Mouse (Mus musculus) embryonic facial prominence, embryonic 11.5 days (tissue): ENCODE data around the gene Ubl3. TPM values are rescaled to one million over a fixed set of nuclear protein-coding genes. Genes with fewer than 3 reads are reported as not detected.

Source experiments
- ATAC-seq: fragments of 200-750 bp; cut with Nextera tagmentation; replicated peaks from 2 replicates; pipeline ENCODE4 v1.8.0; 2017; ENCODE audit warnings: low read depth; ENCODE audit not compliant: insufficient number of reproducible peaks, low FRiP score, low TSS enrichment
- DNase-seq: peaks from one replicate; pipeline ENCODE4 v3.0.0-alpha.2; 2015; ENCODE audit warnings: low spot score
- H3K27ac ChIP-seq: fragments of 300-500 bp; sonication (generic); replicated peaks from 2 replicates; pipeline ENCODE4 v1.5.1; 2014; ENCODE audit warnings: mild to moderate bottlenecking, low read depth, low read length, control low read depth
- H3K27me3 ChIP-seq: fragments of 300-500 bp; sonication (generic); 2 replicates; pipeline ENCODE4 v1.6.1; 2014; ENCODE audit warnings: mild to moderate bottlenecking, low read length, moderate library complexity, mixed read lengths; ENCODE audit not compliant: control insufficient read depth, insufficient read depth
- H3K36me3 ChIP-seq: fragments of 300-500 bp; sonication (generic); replicated peaks from 2 replicates; pipeline ENCODE4 v1.6.1; 2014; ENCODE audit warnings: low read depth, mild to moderate bottlenecking, low read length, moderate library complexity, mixed read lengths; ENCODE audit not compliant: control insufficient read depth, insufficient read depth
- H3K4me1 ChIP-seq: fragments of 300-500 bp; sonication (generic); 2 replicates; pipeline ENCODE4 v1.6.1; 2014; ENCODE audit warnings: low read length, mixed read lengths; ENCODE audit not compliant: control insufficient read depth, insufficient read depth
- H3K4me2 ChIP-seq: fragments of 300-500 bp; sonication (generic); 2 replicates; pipeline ENCODE4 v1.6.1; 2014; ENCODE audit warnings: low read depth, mild to moderate bottlenecking, control low read depth, low read length, moderate library complexity
- H3K4me3 ChIP-seq: fragments of 300-500 bp; sonication (generic); 2 replicates; pipeline ENCODE4 v1.5.1; 2014; ENCODE audit warnings: low read depth, low read length, control low read depth
- H3K9ac ChIP-seq: fragments of 300-500 bp; sonication (generic); replicated peaks from 2 replicates; pipeline ENCODE4 v1.6.1; 2014; ENCODE audit warnings: mild to moderate bottlenecking, control low read depth, low read length
- H3K9me3 ChIP-seq: fragments of 300-500 bp; sonication (generic); replicated peaks from 2 replicates; pipeline ENCODE4 v1.6.1; 2016; ENCODE audit warnings: mild to moderate bottlenecking, low read length, inconsistent platforms, mixed read lengths; ENCODE audit not compliant: control insufficient read depth
- WGBS: fragments of 180-500 bp; shearing (Covaris S2); extraction: QIAGEN DNeasy Blood & Tissue Kit; methylation state at CpG from one replicate; pipeline ENCODE4 v1.1.7; 2014; 5-methylcytosine and 5-hydroxymethylcytosine counted together
- polyA plus RNA-seq: library from polyadenylated mRNA; unstranded; fragments of >200 nt; fragmentation: Nextera tagmentation; extraction: Ambion mirVana; gene quantifications from 2 replicates; pipeline ENCODE4 v1.2.1, GENCODE M21; 2014

Ubl3 gene
- polyA plus RNA-seq, 1 experiment from 2014 or later, result 69.8 TPM

DNA sequence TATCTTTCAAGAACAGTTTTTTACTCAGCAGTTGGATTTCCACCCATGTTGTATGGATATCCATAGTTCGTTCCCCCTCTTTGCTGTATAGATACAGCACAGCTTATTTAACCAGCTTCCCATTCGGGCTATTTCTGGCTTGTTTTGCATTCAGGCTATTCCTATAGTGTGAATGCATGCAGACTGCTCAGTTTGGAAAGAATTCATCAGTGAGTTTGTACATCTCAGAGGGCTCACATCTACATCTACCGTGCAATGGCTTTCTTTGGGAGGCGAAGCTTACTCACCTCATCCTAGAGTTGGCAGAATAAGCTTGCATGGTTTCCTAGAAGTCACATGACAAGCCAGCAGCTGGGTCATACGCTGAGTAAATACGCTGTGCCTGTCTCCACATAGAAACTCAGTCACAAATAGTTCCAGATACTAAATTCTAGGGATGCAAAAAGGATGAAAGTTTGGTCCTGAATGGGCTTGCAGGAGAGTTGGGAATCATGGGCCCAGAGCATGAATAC, 88.8 kb downstream of the Ubl3 start:
- no peaks in the 10 kb centered on the region for H3K4me1 ChIP-seq
- H3K4me2 ChIP-seq, result no peak overlapping the region
- H3K27ac ChIP-seq, result no peak overlapping the region
- no peaks in the 10 kb centered on the region for H3K27me3 ChIP-seq
- no peak overlapping the region for H3K9ac ChIP-seq
- H3K4me3 ChIP-seq, result no peak overlapping the region
- 89% methylated on average over 6 of the region's 6 CpGs for WGBS
- H3K9me3 ChIP-seq, result no peaks in the 10 kb centered on the region
- ATAC-seq (no peak), DNase-seq (no peak)
- no peaks in the 10 kb centered on the region for H3K36me3 ChIP-seq

Other genes starting within 250 kb of the Ubl3 start
- 10.9 and 13.9 TPM in 2 replicates for gene Slc7a1, start 152.9 kb downstream of the Ubl3 start, polyA plus RNA-seq